18 mouse cellular contexts compared by ENCODE assay signal in genomic region chr2:158591286-158591685, GRCm38 (mm10). TPM values are rescaled to one million over a fixed set of nuclear protein-coding genes. Genes with fewer than 3 reads are reported as not detected.
DNase-seq lines count a peak whose midpoint lies in the region; ATAC-seq and TF ChIP-seq lines count a peak whose summit lies in the region.
"Had no signal": no experiment of that assay in that cellular context is flagged by ENCODE, and none has a peak within 500 bp of the region (broad histone marks: within the 10 kb centered on the region; RNA-seq: fewer than 3 reads in every experiment).

No protein-coding gene starts in this region.

- H3K4me3 ChIP-seq in forebrain, postnatal 0 days (ENCODE audit: low read depth, low read length) = no peak overlapping the region
- no peak overlapping the region for H3K4me3 ChIP-seq in midbrain, embryonic 12.5 days
- H3K4me3 ChIP-seq in gastrocnemius, adult 2 months = no peak overlapping the region

- no peaks in the 10 kb centered on the region for H3K9me3 ChIP-seq in forebrain, postnatal 0 days (ENCODE audit: low read length)
- no peaks in the 10 kb centered on the region for H3K9me3 ChIP-seq in midbrain, embryonic 12.5 days

- H3K27me3 ChIP-seq in forebrain, postnatal 0 days (ENCODE audit: insufficient read depth, low read length) = no peaks in the 10 kb centered on the region
- H3K27me3 ChIP-seq in midbrain, embryonic 12.5 days = peaks cover 9% of the 10 kb centered on the region

- no peak overlapping the region for H3K4me2 ChIP-seq in forebrain, postnatal 0 days (ENCODE audit: low read depth)
- no peak overlapping the region for H3K4me2 ChIP-seq in midbrain, embryonic 12.5 days (replicated peaks)

- peaks cover 10% of the 10 kb centered on the region; the same call in 1 of the 2 replicates for H3K4me1 ChIP-seq in forebrain, postnatal 0 days (ENCODE audit: insufficient read depth)
- H3K4me1 ChIP-seq in midbrain, embryonic 12.5 days = peaks cover 43% of the 10 kb centered on the region

- peak; percentile 53 for ATAC-seq in forebrain, postnatal 0 days
- 0 out of 2 replicates have a peak, but pooled peaks have one; percentile 34 for ATAC-seq in midbrain, embryonic 12.5 days (ENCODE audit: low FRiP score, low read depth)
- ATAC-seq in activated CD4-positive, CD25-positive, alpha-beta regulatory T cell, adult 4 months = no peak

- intact Hi-C loops in gastrocnemius, adult 2 months (cut with DNase I) = no loop called here

- WGBS in forebrain, postnatal 0 days = 47% methylated on average over 5 of the region's 5 CpGs
- WGBS in midbrain, embryonic 12.5 days = 49% methylated on average over 5 of the region's 5 CpGs

- no peak for TF ChIP-seq CTCF in forebrain, postnatal 0 days (IDR thresholded peaks at IDR 0.05; ENCODE audit: low read depth)
- no peak for TF ChIP-seq CTCF in gastrocnemius, adult 2 months (IDR thresholded peaks at IDR 0.05)

- peak; percentile 58 for DNase-seq in embryo, embryonic 10 days (ENCODE audit: low spot score)
- DNase-seq in embryo, embryonic 9.5 days (ENCODE audit: extremely low spot score) = no peak
- peak; percentile 81 for DNase-seq in ES-CJ7 (ENCODE audit: low read depth, low spot score)
- DNase-seq in forebrain, postnatal 0 days = no peak
- DNase-seq in gastrocnemius, adult 2 months = no peak
- DNase-seq in adrenal gland, postnatal 10 days = no peak
- DNase-seq: lung, adult 18-20 months; right cerebral cortex, postnatal 14 days; thymus, postnatal 25 days had no signal

- H3K9ac ChIP-seq in forebrain, postnatal 0 days = no peak overlapping the region
- H3K9ac ChIP-seq in midbrain, embryonic 12.5 days (replicated peaks) = no peak overlapping the region

- H3K36me3 ChIP-seq in forebrain, postnatal 0 days (ENCODE audit: insufficient read depth) = no peaks in the 10 kb centered on the region
- no peaks in the 10 kb centered on the region for H3K36me3 ChIP-seq in midbrain, embryonic 12.5 days

- H3K27ac ChIP-seq in forebrain, postnatal 0 days (ENCODE audit: low read depth, low read length) = no peak overlapping the region
- H3K27ac ChIP-seq in midbrain, embryonic 12.5 days (replicated peaks) = 0 out of 2 replicates have a peak overlapping the region, but pooled peaks have one; percentile 5
- no peak overlapping the region for H3K27ac ChIP-seq in gastrocnemius, adult 2 months
- H3K27ac ChIP-seq: kidney, postnatal 0 days had no signal

RNA-seq across cellular contexts. Expression of gene Slc32a1, which starts 19.3 kb away (rescaled TPM):
- total RNA-seq in forebrain, postnatal 0 days (2014; rRNA removed) = 23.5 and 37.4 TPM in 2 replicates
- 7.4 and 10.8 TPM in 2 replicates for polyA plus RNA-seq in forebrain, postnatal 0 days (2015; fragmentation: Nextera tagmentation; extraction: Ambion mirVana)
- polyA plus RNA-seq in midbrain, embryonic 12.5 days (2016; fragmentation: Nextera tagmentation; extraction: Ambion mirVana) = 3.2 and 4.2 TPM in 2 replicates
- not detected for polyA plus RNA-seq in activated CD4-positive, CD25-positive, alpha-beta regulatory T cell, adult 4 months (2017; shearing (Covaris generic))
- not detected for total RNA-seq in gastrocnemius, adult 2 months (2021)
- not detected for total RNA-seq in adrenal gland, postnatal 10 days (2021)
- total RNA-seq: gastrocnemius, adult 8-10 months; MEL; neutrophil, adult 5-6 weeks had no signal
- polyA plus RNA-seq: heart, embryonic 14.5 days; kidney, postnatal 0 days; limb, embryonic 11.5 days; stomach, embryonic 14.5 days had no signal

RNA-seq across cellular contexts. Expression of gene Actr5, which starts 33.4 kb away (rescaled TPM):
- total RNA-seq in forebrain, postnatal 0 days (2014; rRNA removed) = 16.5 and 30.8 TPM in 2 replicates
- 8.0 and 8.2 TPM in 2 replicates for polyA plus RNA-seq in forebrain, postnatal 0 days (2015; fragmentation: Nextera tagmentation; extraction: Ambion mirVana)
- 21.7 and 23.7 TPM in 2 replicates for polyA plus RNA-seq in midbrain, embryonic 12.5 days (2016; fragmentation: Nextera tagmentation; extraction: Ambion mirVana)
- polyA plus RNA-seq in activated CD4-positive, CD25-positive, alpha-beta regulatory T cell, adult 4 months (2017; shearing (Covaris generic)) = 1 to 10 TPM; 3.1 to 3.2 TPM
- 1 to 10 TPM; 4.2 to 4.8 TPM for total RNA-seq in gastrocnemius, adult 2 months (2021)
- total RNA-seq in adrenal gland, postnatal 10 days (2021) = 10 to 100 TPM; 10.7 to 12.7 TPM

Comparison
In these comparisons a context has a peak if more than half of its experiments do, and no peak if none do; other contexts are left out.
1. DNase-seq: peak in embryo, embryonic 10 days (single experiment) and ES-CJ7 (single experiment); none in embryo, embryonic 9.5 days (single experiment), forebrain, postnatal 0 days (single experiment), gastrocnemius, adult 2 months (single experiment) and adrenal gland, postnatal 10 days (single experiment).
2. RNA of gene Slc32a1, which starts 19.3 kb away (total RNA-seq): 23.5 to 37.4 TPM in forebrain, postnatal 0 days; not detected in adrenal gland, postnatal 10 days and not detected in gastrocnemius, adult 2 months; every median in the first group is over 10 times any median in the second.